Mouse (Mus musculus): ENCODE measurements at regions not wholly inside any gene's neighbourhood (a gene's known extent, or its start where the extent isn't known, plus 50 kb on each side); places are given as distances from the start of the nearest gene placed in this dataset.

GRCm38 (mm10) chr2:72672908-72673901 lies 197.2 kb downstream of the Cdca7 start:
- no peak for DNase-seq (ENCODE audit: low read depth, low spot score)

GRCm38 (mm10) chr2:72674229-72674628 lies 198.3 kb downstream of the Cdca7 start:
- DNase-seq (ENCODE audit: low read depth, low spot score) = no peak

- no peak for DNase-seq (ENCODE audit: low read depth, low spot score)
These were observed 199.0 kb downstream of the Cdca7 start for GRCm38 (mm10) chr2:72674856-72675440.

- no peak for DNase-seq (ENCODE audit: low read depth, low spot score)
These were observed 201.8 kb downstream of the Cdca7 start for GRCm38 (mm10) chr2:72677731-72678130.

GRCm38 (mm10) chr2:72688031-72688430 lies 212.1 kb downstream of the Cdca7 start:
- DNase-seq (ENCODE audit: low read depth, low spot score) = no peak

- DNase-seq (ENCODE audit: low read depth, low spot score) = no peak
These were observed 225.1 kb downstream of the Cdca7 start for GRCm38 (mm10) chr2:72701081-72701480.

- DNase-seq (ENCODE audit: low read depth, low spot score) = peak; percentile 7
These were observed 227.3 kb downstream of the Cdca7 start for GRCm38 (mm10) chr2:72703238-72703637.

GRCm38 (mm10) chr2:72707676-72708659 lies 232.0 kb downstream of the Cdca7 start:
- no peak for DNase-seq (ENCODE audit: low read depth, low spot score)

- no peak for DNase-seq (ENCODE audit: low read depth, low spot score)
These were observed 241.0 kb downstream of the Cdca7 start for GRCm38 (mm10) chr2:72716931-72717330.

GRCm38 (mm10) chr2:72728699-72729098 lies 251.5 kb downstream of the Sp3 start:
- peak; percentile 77 for DNase-seq (ENCODE audit: low read depth, low spot score)

GRCm38 (mm10) chr2:72733371-72733770 lies 246.9 kb downstream of the Sp3 start:
- peak; percentile 55 for DNase-seq (ENCODE audit: low read depth, low spot score)

- no peak for DNase-seq (ENCODE audit: low read depth, low spot score)
These were observed 245.2 kb downstream of the Sp3 start for GRCm38 (mm10) chr2:72735035-72735434.

- DNase-seq (ENCODE audit: low read depth, low spot score) = no peak
These were observed 243.6 kb downstream of the Sp3 start for GRCm38 (mm10) chr2:72736685-72737084.

GRCm38 (mm10) chr2:72740391-72741361 lies 239.6 kb downstream of the Sp3 start:
- DNase-seq (ENCODE audit: low read depth, low spot score) = peak; percentile 47

- DNase-seq (ENCODE audit: low read depth, low spot score) = no peak
These were observed 238.5 kb downstream of the Sp3 start for GRCm38 (mm10) chr2:72741746-72742145.

GRCm38 (mm10) chr2:72743651-72744050 lies 236.6 kb downstream of the Sp3 start:
- DNase-seq (ENCODE audit: low read depth, low spot score) = no peak

- no peak for DNase-seq (ENCODE audit: low read depth, low spot score)
These were observed 235.3 kb downstream of the Sp3 start for GRCm38 (mm10) chr2:72744901-72745300.

GRCm38 (mm10) chr2:72746476-72747215 lies 233.6 kb downstream of the Sp3 start:
- DNase-seq (ENCODE audit: low read depth, low spot score) = peak; percentile 16

- DNase-seq (ENCODE audit: low read depth, low spot score) = no peak
These were observed 232.9 kb downstream of the Sp3 start for GRCm38 (mm10) chr2:72747299-72747698.

GRCm38 (mm10) chr2:72749495-72749894 lies 230.8 kb downstream of the Sp3 start:
- peak; percentile 53 for DNase-seq (ENCODE audit: low read depth, low spot score)
